Mouse (Mus musculus): ENCODE data around the gene Cxcr3. TPM values are rescaled to one million over a fixed set of nuclear protein-coding genes. Genes with fewer than 3 reads are reported as not detected.

Gene Cxcr3
- polyA plus RNA-seq, 1 experiment = 0.46 TPM

Other genes with a start within 250 kb of the Cxcr3 start
- gene Taf1, start 201.5 kb downstream of the Cxcr3 start, polyA plus RNA-seq (2012; rRNA removed) = 47.7 and 49.5 TPM in 2 replicates
- 360 and 403 TPM in 2 replicates for gene Ogt, start 94.2 kb downstream of the Cxcr3 start, polyA plus RNA-seq (2012; rRNA removed)
- gene Gm4779, start 60.2 kb upstream of the Cxcr3 start, polyA plus RNA-seq (2012; rRNA removed) = 0.08 and 0.16 TPM in 2 replicates
- gene 8030474K03Rik, start 60.4 kb upstream of the Cxcr3 start, polyA plus RNA-seq (2012; rRNA removed) = not detected in 2 replicates
- 12.1 and 12.2 TPM in 2 replicates for gene Nhsl2, start 115.1 kb upstream of the Cxcr3 start, polyA plus RNA-seq (2012; rRNA removed)